Mouse (Mus musculus) intestine, postnatal 0 days (tissue): ENCODE results near the gene Srgap1. TPM values are rescaled to one million over a fixed set of nuclear protein-coding genes. Genes with fewer than 3 reads are reported as not detected.

Experiments
- ATAC-seq: fragments of 200-750 bp; cut with Nextera tagmentation; 2 replicates; pipeline ENCODE4 v1.8.0; 2017; ENCODE audit warnings: mild to moderate bottlenecking, moderate TSS enrichment, moderate library complexity
- H3K27ac ChIP-seq: fragments of 300-500 bp; sonication (generic); 2 replicates; pipeline ENCODE4 v1.5.1; 2014; ENCODE audit warnings: mild to moderate bottlenecking, low read depth, low read length, moderate library complexity
- H3K27me3 ChIP-seq: fragments of 300-500 bp; sonication (generic); replicated peaks from 2 replicates; pipeline ENCODE4 v1.6.1; 2014; ENCODE audit warnings: low read length, mixed read lengths; ENCODE audit not compliant: control insufficient read depth, insufficient read depth
- H3K36me3 ChIP-seq: fragments of 300-500 bp; sonication (generic); 2 replicates; pipeline ENCODE4 v1.6.1; 2014; ENCODE audit warnings: mild to moderate bottlenecking, moderate library complexity; ENCODE audit not compliant: control insufficient read depth, insufficient read depth
- H3K4me1 ChIP-seq: fragments of 300-500 bp; sonication (generic); replicated peaks from 2 replicates; pipeline ENCODE4 v1.6.1; 2014; ENCODE audit warnings: antibody characterized with exemption, low read length, mixed read lengths; ENCODE audit not compliant: control insufficient read depth, insufficient read depth
- H3K4me2 ChIP-seq: fragments of 300-500 bp; sonication (generic); replicated peaks from 2 replicates; pipeline ENCODE4 v1.6.1; 2014; ENCODE audit warnings: low read depth, mild to moderate bottlenecking, moderate library complexity
- H3K4me3 ChIP-seq: fragments of 300-500 bp; sonication (generic); 2 replicates; pipeline ENCODE4 v1.5.1; 2014; ENCODE audit warnings: low read depth, low read length
- H3K9ac ChIP-seq: fragments of 300-500 bp; sonication (generic); 2 replicates; pipeline ENCODE4 v1.6.1; 2014; ENCODE audit warnings: mild to moderate bottlenecking, low read depth, low read length
- H3K9me3 ChIP-seq: fragments of 300-500 bp; sonication (generic); 2 replicates; pipeline ENCODE4 v1.6.1; 2016; ENCODE audit warnings: mixed run types; ENCODE audit not compliant: control insufficient read depth
- CTCF ChIP-seq: sonication (generic); IDR thresholded peaks from 2 replicates; pipeline ENCODE4 v1.5.1; 2016; ENCODE audit warnings: low read depth, mild to moderate bottlenecking, control low read depth, antibody characterized with exemption, moderate library complexity
- WGBS: fragments of 180-500 bp; shearing (Covaris S2); extraction: QIAGEN DNeasy Blood & Tissue Kit; methylation state at CpG from one replicate; pipeline ENCODE4 v1.1.7; 2014; 5-methylcytosine and 5-hydroxymethylcytosine counted together
- polyA plus RNA-seq: library from polyadenylated mRNA; unstranded; fragments of >200 nt; fragmentation: Nextera tagmentation; extraction: Ambion mirVana; gene quantifications from 2 replicates; pipeline ENCODE4 v1.2.1, GENCODE M21; 2015

Gene Srgap1
- polyA plus RNA-seq, 1 experiment from 2014 or later, result 2.6 TPM

GRCm38 (mm10) chr10:121739548-121740505 lies 307.3 kb downstream of the Srgap1 start, which contains the start of gene BC048403:
Gene BC048403, plus strand, starts transcription at chr10:121739937.
- no peaks in the 10 kb centered on the region for H3K9me3 ChIP-seq
- H3K27ac ChIP-seq, result peak within 1 kb of the TSS; percentile 66; the same call in 1 of the 2 replicates
- H3K4me2 ChIP-seq, result peak within 1 kb of the TSS; percentile 97
- peak within 1 kb of the TSS; percentile 91 for H3K4me3 ChIP-seq
- TF ChIP-seq CTCF, result no peak
- H3K27me3 ChIP-seq, result no peaks in the 10 kb centered on the region
- ATAC-seq, result peak; percentile 98
- H3K9ac ChIP-seq, result peak within 1 kb of the TSS; percentile 78
- under 1% methylated on average over 57 of the region's 68 CpGs for WGBS
- no peaks in the 10 kb centered on the region for H3K4me1 ChIP-seq
- no peaks in the 10 kb centered on the region for H3K36me3 ChIP-seq

- H3K36me3 ChIP-seq, result no peaks in the 10 kb centered on the region
- no peaks in the 10 kb centered on the region for H3K9me3 ChIP-seq
- ATAC-seq, result no peak
- 85% methylated on average over 3 of the region's 3 CpGs for WGBS
- H3K27me3 ChIP-seq, result no peaks in the 10 kb centered on the region
- TF ChIP-seq CTCF, result no peak
- H3K9ac ChIP-seq, result no peak overlapping the region
- H3K27ac ChIP-seq, result no peak overlapping the region
- no peaks in the 10 kb centered on the region for H3K4me1 ChIP-seq
- no peak overlapping the region for H3K4me3 ChIP-seq
- no peak overlapping the region for H3K4me2 ChIP-seq
These were observed 309.9 kb downstream of the Srgap1 start for GRCm38 (mm10) chr10:121737256-121737655.

GRCm38 (mm10) chr10:121732542-121732941 lies 314.6 kb downstream of the Srgap1 start:
- no peaks in the 10 kb centered on the region for H3K4me1 ChIP-seq
- H3K36me3 ChIP-seq, result no peaks in the 10 kb centered on the region
- H3K4me3 ChIP-seq, result no peak overlapping the region
- no peaks in the 10 kb centered on the region for H3K27me3 ChIP-seq
- ATAC-seq, result no peak
- TF ChIP-seq CTCF, result no peak
- H3K9me3 ChIP-seq, result no peaks in the 10 kb centered on the region
- 89% methylated on average over 9 of the region's 9 CpGs for WGBS
- H3K9ac ChIP-seq, result no peak overlapping the region
- no peak overlapping the region for H3K4me2 ChIP-seq
- no peak overlapping the region for H3K27ac ChIP-seq

GRCm38 (mm10) chr10:121731048-121731725 lies 315.9 kb downstream of the Srgap1 start:
- Histone ChIP-seq H3K4me3 (no peak overlapping the region), H3K4me1 (no peaks in the 10 kb centered on the region), H3K27ac (no peak overlapping the region), H3K36me3 (no peaks in the 10 kb centered on the region), H3K9ac (no peak overlapping the region), H3K27me3 (no peaks in the 10 kb centered on the region), H3K4me2 (no peak overlapping the region), H3K9me3 (no peaks in the 10 kb centered on the region)
- WGBS, result 92% methylated on average over 8 of the region's 8 CpGs
- no peak for TF ChIP-seq CTCF
- no peak for ATAC-seq

Other genes with a start within 250 kb of the Srgap1 start
- gene Rxylt1, start 50.1 kb upstream of the Srgap1 start, polyA plus RNA-seq, result 45.2 and 47.1 TPM in 2 replicates